Mouse (Mus musculus) cortical plate, adult 2 months (tissue): ENCODE data around the gene Polr3h.

Experiments
- CTCF ChIP-seq: fragments of 200-500 bp; IDR thresholded peaks from 2 replicates; pipeline ENCODE4 v1.5.1; 2011; ENCODE audit warnings: mild to moderate bottlenecking, control low read depth, low read length; ENCODE audit not compliant: insufficient read depth; ENCODE audit errors: extremely low read depth
- POLR2A ChIP-seq: fragments of 200-500 bp; IDR thresholded peaks from 2 replicates; pipeline ENCODE4 v1.6.1; 2011; ENCODE audit warnings: mild to moderate bottlenecking, low read length, control low read depth; ENCODE audit not compliant: insufficient read depth; ENCODE audit errors: extremely low read depth

DNA sequence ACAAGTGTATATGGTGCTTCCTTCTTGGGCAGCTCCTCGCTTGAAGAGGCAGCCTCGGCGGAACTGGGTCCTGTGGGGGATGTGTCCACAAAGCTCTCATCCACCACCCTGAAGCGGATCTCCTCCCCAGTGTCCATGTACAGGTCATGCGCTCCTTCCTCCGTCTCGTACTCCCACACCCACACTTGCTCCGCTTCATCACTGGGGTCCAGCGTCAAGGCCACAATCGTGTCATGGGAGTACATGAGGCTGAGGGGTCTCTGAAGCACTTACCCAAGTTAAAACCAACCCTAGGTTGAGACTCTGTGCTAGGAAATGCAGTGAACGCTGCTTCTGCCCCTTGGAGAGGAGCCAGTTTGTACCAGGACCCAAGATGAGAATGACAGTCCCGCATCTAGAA is 8.8 kb downstream of the Polr3h start:
- TF ChIP-seq CTCF (no peak), POLR2A (no peak)
